ENCODE assay signal across 23 mouse cellular contexts in the genomic region with DNA sequence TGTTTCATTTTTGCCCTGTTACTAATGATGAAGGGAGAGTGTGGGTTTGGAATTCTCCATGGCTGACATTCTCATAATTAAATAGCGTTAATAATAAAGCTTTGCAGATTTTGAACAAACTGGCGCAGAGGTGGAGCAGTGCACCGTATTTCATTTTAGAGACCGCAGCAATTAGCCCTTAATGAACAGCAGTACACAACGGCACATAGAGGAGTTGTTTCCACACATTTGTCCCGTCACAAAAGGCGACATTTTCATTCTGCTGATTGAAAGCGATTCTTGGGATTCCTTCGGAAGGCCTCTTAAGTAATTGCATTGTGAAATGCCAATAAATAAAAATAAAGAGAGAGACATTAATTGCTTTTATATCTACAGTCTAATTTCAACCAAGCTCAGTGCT.
DNase-seq lines count a peak whose midpoint lies in the region; ATAC-seq lines count a peak whose summit lies in the region.
"Had no signal": no experiment of that assay in that cellular context is flagged by ENCODE, and none has a peak within 500 bp of the region (broad histone marks: within the 10 kb centered on the region; RNA-seq: fewer than 3 reads in every experiment).

No protein-coding gene starts in this region.

- no peak for ATAC-seq in forebrain, embryonic 14.5 days
- ATAC-seq in forebrain, embryonic 15.5 days (replicated peaks): no peak
- ATAC-seq: CD4-positive, CD25-positive, alpha-beta regulatory T cell, adult 4 months; forebrain, embryonic 16.5 days had no signal

- peak; percentile 52 for DNase-seq in forebrain, embryonic 14.5 days (ENCODE audit: low spot score)
- DNase-seq in retina, embryonic 14.5 days (ENCODE audit: low spot score): peak; percentile 29
- no peak for DNase-seq in ovary, postnatal 10 days (ENCODE audit: low spot score)
- no peak for DNase-seq in frontal cortex, postnatal 14 days (ENCODE audit: low spot score in 2 of 2)
- DNase-seq: adrenal gland, adult 2 months; adrenal gland, postnatal 10 days; adrenal gland, postnatal 25 days; B cell, adult 2 months; cerebellum, adult 11-12 months; cerebellum, adult 2 months; cerebellum, adult 9-10 months; cerebellum, postnatal 10 days; cerebellum, postnatal 25 days had no signal

- 10% methylated on average over 9 of the region's 9 CpGs for WGBS in forebrain, embryonic 14.5 days
- WGBS in forebrain, embryonic 15.5 days: 13% methylated on average over 9 of the region's 9 CpGs

- no peak overlapping the region for H3K4me2 ChIP-seq in forebrain, embryonic 14.5 days (ENCODE audit: low read length)
- no peak overlapping the region for H3K4me2 ChIP-seq in forebrain, embryonic 15.5 days (replicated peaks)
- H3K4me2 ChIP-seq: embryonic facial prominence, embryonic 13.5 days; embryonic facial prominence, embryonic 15.5 days; forebrain, embryonic 12.5 days had no signal

- H3K27me3 ChIP-seq in forebrain, embryonic 14.5 days (replicated peaks; ENCODE audit: control insufficient read depth, insufficient read depth, low read length): peaks cover 6% of the 10 kb centered on the region
- peaks cover 15% of the 10 kb centered on the region; the same call in 1 of the 2 replicates for H3K27me3 ChIP-seq in forebrain, embryonic 15.5 days
- H3K27me3 ChIP-seq: CH12.LX; embryonic facial prominence, embryonic 13.5 days; embryonic facial prominence, embryonic 15.5 days had no signal

- H3K4me3 ChIP-seq in forebrain, embryonic 14.5 days (ENCODE audit: low read depth, low read length): no peak overlapping the region
- no peak overlapping the region for H3K4me3 ChIP-seq in forebrain, embryonic 15.5 days
- H3K4me3 ChIP-seq: embryonic facial prominence, embryonic 13.5 days; embryonic facial prominence, embryonic 15.5 days; erythroblast, embryonic 14.5 days; forebrain, embryonic 10.5 days; forebrain, embryonic 12.5 days had no signal

- H3K9ac ChIP-seq in forebrain, embryonic 14.5 days (ENCODE audit: low read length): no peak overlapping the region
- H3K9ac ChIP-seq in forebrain, embryonic 15.5 days (replicated peaks): no peak overlapping the region
- H3K9ac ChIP-seq: embryonic facial prominence, embryonic 13.5 days; embryonic facial prominence, embryonic 15.5 days; forebrain, embryonic 12.5 days had no signal

- H3K4me1 ChIP-seq in forebrain, embryonic 14.5 days (ENCODE audit: control insufficient read depth, insufficient read depth, low read length): 0 out of 2 replicates have a peak, but pooled peaks cover 2% of the 10 kb centered on the region
- H3K4me1 ChIP-seq in forebrain, embryonic 15.5 days: 0 out of 2 replicates have a peak, but pooled peaks cover 4% of the 10 kb centered on the region
- H3K4me1 ChIP-seq: embryonic facial prominence, embryonic 15.5 days had no signal

- no peak overlapping the region for H3K27ac ChIP-seq in forebrain, embryonic 14.5 days (ENCODE audit: low read depth, low read length)
- no peak overlapping the region for H3K27ac ChIP-seq in forebrain, embryonic 15.5 days (replicated peaks)
- H3K27ac ChIP-seq: embryonic facial prominence, embryonic 13.5 days; embryonic facial prominence, embryonic 15.5 days; forebrain, embryonic 10.5 days; forebrain, embryonic 12.5 days had no signal

- no peaks in the 10 kb centered on the region for H3K36me3 ChIP-seq in forebrain, embryonic 14.5 days (ENCODE audit: control insufficient read depth, insufficient read depth, low read length)
- H3K36me3 ChIP-seq in forebrain, embryonic 15.5 days: no peaks in the 10 kb centered on the region
- H3K36me3 ChIP-seq: embryonic facial prominence, embryonic 13.5 days; embryonic facial prominence, embryonic 15.5 days; forebrain, embryonic 10.5 days; forebrain, embryonic 12.5 days; G1E had no signal

- no peaks in the 10 kb centered on the region for H3K9me3 ChIP-seq in forebrain, embryonic 14.5 days (replicated peaks; ENCODE audit: control insufficient read depth, low read length)
- no peaks in the 10 kb centered on the region for H3K9me3 ChIP-seq in forebrain, embryonic 15.5 days
- H3K9me3 ChIP-seq: embryonic facial prominence, embryonic 13.5 days; embryonic facial prominence, embryonic 15.5 days; forebrain, embryonic 10.5 days; forebrain, embryonic 12.5 days had no signal

Comparison
In these comparisons a context has a peak if more than half of its experiments do, and no peak if none do; other contexts are left out.
1. DNase-seq: peak in forebrain, embryonic 14.5 days (single experiment) and retina, embryonic 14.5 days (single experiment); none in ovary, postnatal 10 days (single experiment) and frontal cortex, postnatal 14 days (0 of 2).